Mouse (Mus musculus): Measurements from ENCODE around the gene Dbp. TPM values are rescaled to one million over a fixed set of nuclear protein-coding genes. Genes with fewer than 3 reads are reported as not detected.
A peak's percentile ranks its signal among the peaks of the same experiment; 100 is the strongest.

Gene Dbp
- polyA plus RNA-seq, 1 experiment: 23.4 TPM

DNA sequence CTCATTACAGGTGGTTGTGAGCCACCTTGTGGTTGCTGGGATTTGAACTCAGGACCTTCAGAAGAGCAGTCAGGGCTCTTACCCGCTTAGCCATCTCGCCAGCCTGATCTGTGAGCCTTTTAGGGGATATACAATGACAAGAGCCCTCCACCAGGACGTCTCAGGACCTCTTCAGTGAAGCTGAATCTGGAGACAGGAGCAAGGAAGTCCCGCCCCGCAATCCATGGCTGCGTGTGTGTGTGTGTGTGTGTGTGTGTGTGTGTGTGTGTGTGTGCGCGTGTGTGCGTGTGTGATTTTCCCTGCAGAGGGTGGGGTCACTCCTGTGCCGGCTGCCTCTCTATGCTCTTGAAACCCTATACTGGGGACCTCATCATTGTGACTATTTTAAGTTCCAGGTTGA lies 34.9 kb downstream of the Dbp start:
- TF ChIP-seq FLI1 (IDR thresholded peaks at IDR 0.05; ENCODE audit: low read length) (no peak), GATA1 (IDR thresholded peaks at IDR 0.05; ENCODE audit: borderline replicate concordance, low read length) (no peak)
- no peaks in the 10 kb centered on the region for H3K36me3 ChIP-seq (replicated peaks; ENCODE audit: low read length)
- H3K4me1 ChIP-seq: peaks cover 24% of the 10 kb centered on the region
- peaks cover 27% of the 10 kb centered on the region for H3K27me3 ChIP-seq (replicated peaks)
- H3K9me3 ChIP-seq: no peaks in the 10 kb centered on the region
- H3K4me3 ChIP-seq (replicated peaks): no peak overlapping the region

- Histone ChIP-seq H3K27me3 (replicated peaks) (peaks cover 33% of the 10 kb centered on the region), H3K36me3 (replicated peaks; ENCODE audit: low read length) (no peaks in the 10 kb centered on the region), H3K4me3 (replicated peaks) (peak overlapping the region; percentile 90), H3K9me3 (peaks cover under 1% of the 10 kb centered on the region; the same call in 1 of the 2 replicates), H3K4me1 (peaks cover 24% of the 10 kb centered on the region)
- TF ChIP-seq FLI1 (IDR thresholded peaks at IDR 0.05; ENCODE audit: low read length) (no peak), GATA1 (IDR thresholded peaks at IDR 0.05; ENCODE audit: borderline replicate concordance, low read length) (no peak)
Observed at GRCm38 (mm10) chr7:45741308-45741707, 36.4 kb downstream of the Dbp start.

DNA sequence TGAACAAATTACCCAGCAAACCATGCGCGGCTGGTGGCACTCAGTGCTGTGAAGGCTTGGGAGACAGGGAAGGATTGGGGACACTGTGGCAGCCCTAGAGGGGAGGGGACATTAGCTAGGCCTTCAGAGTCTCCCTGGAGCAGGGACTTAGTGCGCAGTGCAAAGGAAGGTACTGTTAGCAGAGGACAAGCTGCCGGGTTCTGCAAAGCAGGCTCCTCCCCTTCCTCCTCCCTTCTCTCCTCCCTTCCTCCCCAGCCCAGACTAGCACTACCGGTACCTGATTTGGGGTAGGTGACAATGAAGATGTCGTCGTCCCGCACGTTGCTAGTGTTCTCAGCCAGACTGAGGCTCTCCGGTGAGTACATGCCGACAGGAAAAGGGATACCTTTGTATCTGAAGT lies 36.9 kb downstream of the Dbp start:
- H3K4me3 ChIP-seq (replicated peaks): peak overlapping the region; percentile 90
- peaks cover 5% of the 10 kb centered on the region for H3K9me3 ChIP-seq

GRCm38 (mm10) chr7:45742338-45742737 lies 37.5 kb downstream of the Dbp start:
- Histone ChIP-seq H3K27me3 (replicated peaks) (peaks cover 37% of the 10 kb centered on the region), H3K9me3 (peaks cover 8% of the 10 kb centered on the region), H3K4me1 (peaks cover 24% of the 10 kb centered on the region), H3K36me3 (replicated peaks; ENCODE audit: low read length) (no peaks in the 10 kb centered on the region), H3K4me3 (replicated peaks) (peak overlapping the region; percentile 90)
- TF ChIP-seq GATA1 (IDR thresholded peaks at IDR 0.05; ENCODE audit: borderline replicate concordance, low read length) (no peak), FLI1 (IDR thresholded peaks at IDR 0.05; ENCODE audit: low read length) (no peak)

More for the DNA sequence above, 36.9 kb downstream of the Dbp start:
- TF ChIP-seq FLI1 (IDR thresholded peaks at IDR 0.05; ENCODE audit: low read length) (no peak), GATA1 (IDR thresholded peaks at IDR 0.05; ENCODE audit: borderline replicate concordance, low read length) (no peak)
- no peaks in the 10 kb centered on the region for H3K36me3 ChIP-seq (replicated peaks; ENCODE audit: low read length)
- H3K4me1 ChIP-seq: peaks cover 24% of the 10 kb centered on the region
- H3K27me3 ChIP-seq (replicated peaks): peaks cover 33% of the 10 kb centered on the region

- H3K4me1 ChIP-seq: peaks cover 44% of the 10 kb centered on the region
- TF ChIP-seq GATA1 (IDR thresholded peaks at IDR 0.05; ENCODE audit: borderline replicate concordance, low read length): no peak
Observed at GRCm38 (mm10) chr7:45744387-45744786, 39.5 kb downstream of the Dbp start.

GRCm38 (mm10) chr7:45746518-45746917 lies 41.6 kb downstream of the Dbp start:
- peaks cover 8% of the 10 kb centered on the region for H3K9me3 ChIP-seq
- TF ChIP-seq GATA1 (IDR thresholded peaks at IDR 0.05; ENCODE audit: borderline replicate concordance, low read length) (no peak), FLI1 (IDR thresholded peaks at IDR 0.05; ENCODE audit: low read length) (no peak)

More at GRCm38 (mm10) chr7:45744387-45744786, 39.5 kb downstream of the Dbp start:
- no peak overlapping the region for H3K4me3 ChIP-seq (replicated peaks)
- no peaks in the 10 kb centered on the region for H3K36me3 ChIP-seq (replicated peaks; ENCODE audit: low read length)
- H3K27me3 ChIP-seq (replicated peaks): peaks cover 45% of the 10 kb centered on the region
- peaks cover 8% of the 10 kb centered on the region for H3K9me3 ChIP-seq

GRCm38 (mm10) chr7:45747450-45747849 lies 42.6 kb downstream of the Dbp start:
- no peak overlapping the region for H3K4me3 ChIP-seq (replicated peaks)
- peaks cover 40% of the 10 kb centered on the region for H3K4me1 ChIP-seq
- H3K9me3 ChIP-seq: peaks cover 8% of the 10 kb centered on the region
- H3K27me3 ChIP-seq (replicated peaks): peaks cover 33% of the 10 kb centered on the region
- no peak for TF ChIP-seq GATA1 (IDR thresholded peaks at IDR 0.05; ENCODE audit: borderline replicate concordance, low read length)
- TF ChIP-seq FLI1 (IDR thresholded peaks at IDR 0.05; ENCODE audit: low read length): no peak
- no peaks in the 10 kb centered on the region for H3K36me3 ChIP-seq (replicated peaks; ENCODE audit: low read length)

More at GRCm38 (mm10) chr7:45746518-45746917, 41.6 kb downstream of the Dbp start:
- Histone ChIP-seq H3K4me1 (peaks cover 49% of the 10 kb centered on the region), H3K4me3 (replicated peaks) (no peak overlapping the region), H3K27me3 (replicated peaks) (peaks cover 41% of the 10 kb centered on the region), H3K36me3 (replicated peaks; ENCODE audit: low read length) (no peaks in the 10 kb centered on the region)

DNA sequence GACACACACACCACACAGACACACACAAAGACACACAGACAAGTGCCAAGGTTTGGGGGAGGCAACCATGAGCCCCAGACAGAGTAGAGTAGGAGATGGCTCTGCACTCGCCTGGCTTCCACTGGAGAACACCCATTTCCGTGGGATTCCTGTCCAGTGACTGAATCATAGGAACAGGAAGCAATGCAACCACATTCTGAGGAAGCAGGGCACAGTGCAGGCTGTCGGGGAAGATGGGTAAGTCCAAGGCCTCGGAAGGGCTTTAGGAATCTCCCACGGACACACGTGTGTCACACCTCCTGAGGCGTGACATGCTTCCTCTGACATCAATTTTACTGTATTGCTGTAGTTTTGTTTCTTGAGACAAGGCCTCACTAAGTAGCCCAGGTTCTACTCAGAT lies 43.2 kb downstream of the Dbp start:
- H3K27me3 ChIP-seq (replicated peaks): peaks cover 36% of the 10 kb centered on the region
- TF ChIP-seq GATA1 (IDR thresholded peaks at IDR 0.05; ENCODE audit: borderline replicate concordance, low read length): no peak
- no peak for TF ChIP-seq FLI1 (IDR thresholded peaks at IDR 0.05; ENCODE audit: low read length)
- peaks cover 33% of the 10 kb centered on the region for H3K4me1 ChIP-seq
- peaks cover 8% of the 10 kb centered on the region for H3K9me3 ChIP-seq
- no peak overlapping the region for H3K4me3 ChIP-seq (replicated peaks)
- no peaks in the 10 kb centered on the region for H3K36me3 ChIP-seq (replicated peaks; ENCODE audit: low read length)

- no peaks in the 10 kb centered on the region for H3K36me3 ChIP-seq (replicated peaks; ENCODE audit: low read length)
- H3K27me3 ChIP-seq (replicated peaks): peaks cover 37% of the 10 kb centered on the region
- H3K4me3 ChIP-seq (replicated peaks): peak overlapping the region; percentile 79
- no peak for TF ChIP-seq FLI1 (IDR thresholded peaks at IDR 0.05; ENCODE audit: low read length)
- TF ChIP-seq GATA1 (IDR thresholded peaks at IDR 0.05; ENCODE audit: borderline replicate concordance, low read length): no peak
- peaks cover 33% of the 10 kb centered on the region for H3K4me1 ChIP-seq
- H3K9me3 ChIP-seq: peaks cover 15% of the 10 kb centered on the region
Observed at GRCm38 (mm10) chr7:45749401-45749800, 44.5 kb downstream of the Dbp start.

- H3K4me1 ChIP-seq: peaks cover 33% of the 10 kb centered on the region
- no peak overlapping the region for H3K4me3 ChIP-seq (replicated peaks)
- no peaks in the 10 kb centered on the region for H3K36me3 ChIP-seq (replicated peaks; ENCODE audit: low read length)
- peaks cover 15% of the 10 kb centered on the region for H3K9me3 ChIP-seq
- peaks cover 35% of the 10 kb centered on the region for H3K27me3 ChIP-seq (replicated peaks)
- TF ChIP-seq GATA1 (IDR thresholded peaks at IDR 0.05; ENCODE audit: borderline replicate concordance, low read length) (no peak), FLI1 (IDR thresholded peaks at IDR 0.05; ENCODE audit: low read length) (no peak)
Observed at GRCm38 (mm10) chr7:45750162-45750561, 45.3 kb downstream of the Dbp start.

GRCm38 (mm10) chr7:45755703-45756102 lies 50.8 kb downstream of the Dbp start:
- no peak for TF ChIP-seq GATA1 (IDR thresholded peaks at IDR 0.05; ENCODE audit: borderline replicate concordance, low read length)
- TF ChIP-seq FLI1 (IDR thresholded peaks at IDR 0.05; ENCODE audit: low read length): no peak
- no peak overlapping the region for H3K4me3 ChIP-seq (replicated peaks)
- peaks cover 9% of the 10 kb centered on the region; the same call in 1 of the 2 replicates for H3K4me1 ChIP-seq
- H3K9me3 ChIP-seq: peaks cover 7% of the 10 kb centered on the region; the same call in 1 of the 2 replicates
- H3K36me3 ChIP-seq (replicated peaks; ENCODE audit: low read length): no peaks in the 10 kb centered on the region
- H3K27me3 ChIP-seq (replicated peaks): peaks cover 55% of the 10 kb centered on the region
